In the genomic region with DNA sequence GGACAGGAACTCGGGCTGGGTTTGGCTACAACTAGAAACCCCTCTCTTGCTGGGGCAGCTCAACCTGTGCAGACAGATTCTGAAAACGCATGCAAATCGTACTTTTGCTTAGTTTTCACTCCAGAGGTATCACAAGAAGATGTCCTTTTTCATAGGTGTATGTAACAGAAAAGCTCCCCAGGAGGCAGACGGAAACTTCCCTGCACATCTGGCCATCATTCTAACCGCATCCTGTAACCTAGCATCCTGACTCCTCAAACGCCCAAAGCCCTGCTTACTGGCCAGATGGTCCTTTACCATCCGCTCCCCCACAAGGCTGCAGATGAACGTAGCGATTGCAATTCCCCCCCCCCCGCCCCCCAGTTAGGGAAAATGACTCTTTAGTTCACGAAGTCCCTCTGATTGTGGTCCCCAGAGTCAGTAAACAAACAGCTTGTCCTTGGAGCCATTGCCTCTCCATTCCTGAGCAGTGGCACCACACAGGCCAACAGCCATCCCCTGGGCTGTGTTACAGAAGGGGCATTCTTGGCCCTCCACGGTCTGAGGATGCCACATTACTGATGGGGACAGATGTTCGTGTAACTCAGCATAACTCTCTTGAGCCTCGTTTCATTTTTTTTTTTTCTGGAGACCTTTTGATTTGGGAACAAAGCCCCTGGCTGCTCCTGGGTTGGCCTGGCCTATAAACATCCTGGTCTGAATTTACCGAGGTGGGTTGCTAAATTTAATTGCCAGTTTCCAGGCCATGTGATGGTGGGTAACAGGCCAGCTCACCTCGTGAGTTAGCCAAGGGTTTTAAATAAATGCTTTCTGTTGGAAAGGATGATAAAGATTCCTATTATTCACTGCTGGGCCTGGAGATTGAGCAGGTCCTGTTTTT, we compare ENCODE assay signal across 14 mouse cellular contexts.
DNase-seq lines count a peak whose midpoint lies in the region; ATAC-seq and TF ChIP-seq lines count a peak whose summit lies in the region.
"Had no signal": no experiment of that assay in that cellular context is flagged by ENCODE, and none has a peak within 500 bp of the region (broad histone marks: within the 10 kb centered on the region; RNA-seq: fewer than 3 reads in every experiment).

No protein-coding gene starts in this region.

- TF ChIP-seq CTCF in gastrocnemius, adult 2 months (IDR thresholded peaks at IDR 0.05), result no peak
- no peak for TF ChIP-seq CTCF in E14TG2a.4 (conservative IDR thresholded peaks at IDR 0.05; ENCODE audit: low read length)

- intact Hi-C loops in gastrocnemius, adult 2 months (cut with DNase I), result no loop called here
- intact Hi-C loops in heart, postnatal 36 days (cut with DNase I), result no loop called here

- peaks cover 11% of the 10 kb centered on the region for H3K4me1 ChIP-seq in E14TG2a.4 (replicated peaks; ENCODE audit: low read depth, low read length)
- H3K4me1 ChIP-seq in neural tube, embryonic 15.5 days, result peaks cover 11% of the 10 kb centered on the region; the same call in 1 of the 2 replicates
- 0 out of 2 replicates have a peak, but pooled peaks cover 3% of the 10 kb centered on the region for H3K4me1 ChIP-seq in midbrain, embryonic 15.5 days

- ATAC-seq in neural tube, embryonic 15.5 days (ENCODE audit: low FRiP score), result no peak
- no peak for ATAC-seq in midbrain, embryonic 15.5 days (replicated peaks)
- ATAC-seq: Patski had no signal

- peaks cover 6% of the 10 kb centered on the region; the same call in 1 of the 2 replicates for H3K27me3 ChIP-seq in E14TG2a.4 (ENCODE audit: insufficient read depth, low read length)
- no peaks in the 10 kb centered on the region for H3K27me3 ChIP-seq in neural tube, embryonic 15.5 days (replicated peaks)
- H3K27me3 ChIP-seq in midbrain, embryonic 15.5 days (replicated peaks), result no peaks in the 10 kb centered on the region
- H3K27me3 ChIP-seq: liver, embryonic 13.5 days; Patski had no signal

- no peak overlapping the region for H3K4me2 ChIP-seq in neural tube, embryonic 15.5 days
- H3K4me2 ChIP-seq in midbrain, embryonic 15.5 days, result no peak overlapping the region
- H3K4me2 ChIP-seq: liver, embryonic 13.5 days had no signal

- no peaks in the 10 kb centered on the region for H3K36me3 ChIP-seq in E14TG2a.4 (ENCODE audit: insufficient read depth, low read length)
- H3K36me3 ChIP-seq in neural tube, embryonic 15.5 days, result no peaks in the 10 kb centered on the region
- no peaks in the 10 kb centered on the region for H3K36me3 ChIP-seq in midbrain, embryonic 15.5 days (replicated peaks)
- H3K36me3 ChIP-seq: forebrain, embryonic 10.5 days; liver, embryonic 13.5 days had no signal

- H3K9ac ChIP-seq in neural tube, embryonic 15.5 days (replicated peaks), result no peak overlapping the region
- no peak overlapping the region for H3K9ac ChIP-seq in midbrain, embryonic 15.5 days
- H3K9ac ChIP-seq: liver, embryonic 13.5 days had no signal

- H3K4me3 ChIP-seq in gastrocnemius, adult 2 months, result no peak overlapping the region
- peak overlapping the region; percentile 32; the same call in 1 of the 2 replicates for H3K4me3 ChIP-seq in E14TG2a.4 (replicated peaks; ENCODE audit: low read length)
- no peak overlapping the region for H3K4me3 ChIP-seq in neural tube, embryonic 15.5 days (replicated peaks)
- H3K4me3 ChIP-seq in midbrain, embryonic 15.5 days, result no peak overlapping the region
- H3K4me3 ChIP-seq: forebrain, embryonic 10.5 days; liver, embryonic 13.5 days had no signal

- peaks cover 24% of the 10 kb centered on the region for H3K9me3 ChIP-seq in E14TG2a.4 (ENCODE audit: low read length)
- no peaks in the 10 kb centered on the region for H3K9me3 ChIP-seq in neural tube, embryonic 15.5 days (replicated peaks)
- no peaks in the 10 kb centered on the region for H3K9me3 ChIP-seq in midbrain, embryonic 15.5 days
- H3K9me3 ChIP-seq: forebrain, embryonic 10.5 days; liver, embryonic 13.5 days had no signal

- H3K27ac ChIP-seq in gastrocnemius, adult 2 months, result peak overlapping the region; percentile 70
- H3K27ac ChIP-seq in neural tube, embryonic 15.5 days (replicated peaks), result 0 out of 2 replicates have a peak overlapping the region, but pooled peaks have one; percentile 9
- no peak overlapping the region for H3K27ac ChIP-seq in midbrain, embryonic 15.5 days
- H3K27ac ChIP-seq: forebrain, embryonic 10.5 days; liver, embryonic 13.5 days had no signal

- DNase-seq in gastrocnemius, adult 2 months, result peak; percentile 41
- DNase-seq in gastrocnemius, postnatal 10 days, result no peak
- DNase-seq in heart, postnatal 36 days, result peak; percentile 39 to 58
- no peak for DNase-seq in kidney, postnatal 25 days
- no peak for DNase-seq in left cerebral cortex, adult 8-10 months (ENCODE audit: low spot score in 2 of 2)
- DNase-seq: adrenal gland, postnatal 25 days; cerebellum, adult 18-20 months; kidney, adult 2 months; liver, embryonic 13.5 days had no signal

- 53% methylated on average over 16 of the region's 16 CpGs for WGBS in neural tube, embryonic 15.5 days
- 63% methylated on average over 16 of the region's 16 CpGs for WGBS in midbrain, embryonic 15.5 days

Comparison
In these comparisons a context has a peak if more than half of its experiments do, and no peak if none do; other contexts are left out.
1. DNase-seq: peak in gastrocnemius, adult 2 months (single experiment) and heart, postnatal 36 days (2 of 2); none in gastrocnemius, postnatal 10 days (single experiment), kidney, postnatal 25 days (0 of 2) and left cerebral cortex, adult 8-10 months (0 of 2).